Mouse (Mus musculus): ENCODE data around the gene Capn15. TPM values are rescaled to one million over a fixed set of nuclear protein-coding genes. Genes with fewer than 3 reads are reported as not detected.

Gene Capn15
- polyA plus RNA-seq, 1 experiment from 2014 or later = 25.7 TPM

DNA sequence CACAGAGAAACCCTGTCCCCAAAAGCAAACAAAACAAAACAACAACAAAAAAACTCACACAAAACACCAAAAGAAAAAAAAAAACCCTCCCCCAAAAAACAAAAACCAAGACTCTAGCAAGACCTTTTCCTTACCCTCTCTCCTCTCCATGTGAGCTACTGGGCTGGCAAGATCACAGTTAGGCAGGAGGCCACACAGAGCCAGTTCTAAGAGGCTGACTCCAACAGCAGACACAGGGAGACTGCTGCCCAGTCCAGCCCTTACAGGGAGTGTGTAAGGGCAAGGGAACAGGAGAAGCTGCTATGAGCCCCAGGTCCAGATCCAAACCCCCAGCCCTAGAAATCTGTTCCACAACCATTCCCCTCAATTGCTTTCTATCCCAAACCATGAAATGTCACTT lies 22.7 kb upstream of the Capn15 start:
- Histone ChIP-seq H3K4me2 (ENCODE audit: low read depth, severe bottlenecking) (no peak overlapping the region), H3K27ac (replicated peaks; ENCODE audit: low read depth, low read length) (no peak overlapping the region), H3K27me3 (ENCODE audit: control insufficient read depth, insufficient read depth, low read length) (no peaks in the 10 kb centered on the region), H3K36me3 (ENCODE audit: control insufficient read depth, insufficient read depth, low read length) (peaks cover 5% of the 10 kb centered on the region; the same call in 1 of the 2 replicates), H3K4me1 (ENCODE audit: control insufficient read depth, insufficient read depth, low read length) (no peaks in the 10 kb centered on the region), H3K9ac (ENCODE audit: low read length) (no peak overlapping the region), H3K9me3 (ENCODE audit: control insufficient read depth, low read length) (no peaks in the 10 kb centered on the region), H3K4me3 (ENCODE audit: low read depth, low read length) (no peak overlapping the region)
- DNase-seq (ENCODE audit: low spot score) = no peak
- no peak for ATAC-seq (ENCODE audit: insufficient number of reproducible peaks, low FRiP score, low TSS enrichment, low read depth)

DNA sequence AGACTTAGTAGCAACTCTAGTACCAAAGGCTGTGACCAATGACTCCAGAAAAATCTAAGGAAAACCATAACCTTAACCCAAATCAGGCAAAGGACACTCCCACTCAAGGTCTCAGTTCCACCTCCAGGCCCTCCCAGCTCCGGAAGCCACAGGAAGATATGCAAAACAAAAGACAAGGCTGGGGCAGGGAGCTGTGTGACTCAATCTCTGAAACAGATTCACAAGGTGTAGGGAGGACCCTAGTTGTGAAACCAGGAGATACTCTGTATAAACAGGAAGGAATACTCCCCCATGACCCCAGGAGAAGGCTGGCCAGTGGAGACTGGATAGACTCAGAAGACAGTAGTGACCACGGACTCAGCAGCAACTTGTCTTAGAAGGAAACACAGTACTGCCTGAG lies 22.1 kb upstream of the Capn15 start:
- H3K4me1 ChIP-seq (ENCODE audit: control insufficient read depth, insufficient read depth, low read length) = no peaks in the 10 kb centered on the region
- H3K27ac ChIP-seq (replicated peaks; ENCODE audit: low read depth, low read length) = no peak overlapping the region
- no peaks in the 10 kb centered on the region for H3K27me3 ChIP-seq (ENCODE audit: control insufficient read depth, insufficient read depth, low read length)
- H3K36me3 ChIP-seq (ENCODE audit: control insufficient read depth, insufficient read depth, low read length) = peaks cover 5% of the 10 kb centered on the region; the same call in 1 of the 2 replicates
- no peak overlapping the region for H3K4me2 ChIP-seq (ENCODE audit: low read depth, severe bottlenecking)
- no peaks in the 10 kb centered on the region for H3K9me3 ChIP-seq (ENCODE audit: control insufficient read depth, low read length)
- ATAC-seq (ENCODE audit: insufficient number of reproducible peaks, low FRiP score, low TSS enrichment, low read depth) (no peak), DNase-seq (ENCODE audit: low spot score) (no peak)
- 72% methylated on average over 2 of the region's 2 CpGs for WGBS
- no peak overlapping the region for H3K4me3 ChIP-seq (ENCODE audit: low read depth, low read length)
- H3K9ac ChIP-seq (ENCODE audit: low read length) = no peak overlapping the region

GRCm38 (mm10) chr17:26005731-26006450 lies 20.3 kb upstream of the Capn15 start:
- H3K9me3 ChIP-seq (ENCODE audit: control insufficient read depth, low read length) = no peaks in the 10 kb centered on the region
- 83% methylated on average over 10 of the region's 10 CpGs for WGBS
- no peak for DNase-seq (ENCODE audit: low spot score)
- ATAC-seq (ENCODE audit: insufficient number of reproducible peaks, low FRiP score, low TSS enrichment, low read depth) = no peak; the same call in 1 of the 2 replicates
- H3K27me3 ChIP-seq (ENCODE audit: control insufficient read depth, insufficient read depth, low read length) = no peaks in the 10 kb centered on the region
- peaks cover 5% of the 10 kb centered on the region; the same call in 1 of the 2 replicates for H3K36me3 ChIP-seq (ENCODE audit: control insufficient read depth, insufficient read depth, low read length)
- no peak overlapping the region for H3K9ac ChIP-seq (ENCODE audit: low read length)
- H3K27ac ChIP-seq (replicated peaks; ENCODE audit: low read depth, low read length) = no peak overlapping the region
- no peak overlapping the region for H3K4me2 ChIP-seq (ENCODE audit: low read depth, severe bottlenecking)
- H3K4me3 ChIP-seq (ENCODE audit: low read depth, low read length) = no peak overlapping the region
- no peaks in the 10 kb centered on the region for H3K4me1 ChIP-seq (ENCODE audit: control insufficient read depth, insufficient read depth, low read length)

- Histone ChIP-seq H3K27ac (replicated peaks; ENCODE audit: low read depth, low read length) (no peak overlapping the region), H3K27me3 (ENCODE audit: control insufficient read depth, insufficient read depth, low read length) (no peaks in the 10 kb centered on the region), H3K9me3 (ENCODE audit: control insufficient read depth, low read length) (no peaks in the 10 kb centered on the region), H3K9ac (ENCODE audit: low read length) (no peak overlapping the region), H3K4me1 (ENCODE audit: control insufficient read depth, insufficient read depth, low read length) (no peaks in the 10 kb centered on the region), H3K36me3 (ENCODE audit: control insufficient read depth, insufficient read depth, low read length) (peaks cover 5% of the 10 kb centered on the region; the same call in 1 of the 2 replicates), H3K4me3 (ENCODE audit: low read depth, low read length) (no peak overlapping the region), H3K4me2 (ENCODE audit: low read depth, severe bottlenecking) (no peak overlapping the region)
- 90% methylated on average over 15 of the region's 15 CpGs for WGBS
- DNase-seq (ENCODE audit: low spot score) (no peak), ATAC-seq (ENCODE audit: insufficient number of reproducible peaks, low FRiP score, low TSS enrichment, low read depth) (no peak)
These were observed 19.1 kb upstream of the Capn15 start for GRCm38 (mm10) chr17:26004711-26005110.

- Histone ChIP-seq H3K4me1 (ENCODE audit: control insufficient read depth, insufficient read depth, low read length) (no peaks in the 10 kb centered on the region), H3K9ac (ENCODE audit: low read length) (no peak overlapping the region), H3K27me3 (ENCODE audit: control insufficient read depth, insufficient read depth, low read length) (no peaks in the 10 kb centered on the region), H3K9me3 (ENCODE audit: control insufficient read depth, low read length) (no peaks in the 10 kb centered on the region), H3K4me3 (ENCODE audit: low read depth, low read length) (no peak overlapping the region), H3K27ac (replicated peaks; ENCODE audit: low read depth, low read length) (no peak overlapping the region), H3K4me2 (ENCODE audit: low read depth, severe bottlenecking) (no peak overlapping the region), H3K36me3 (ENCODE audit: control insufficient read depth, insufficient read depth, low read length) (peaks cover 5% of the 10 kb centered on the region; the same call in 1 of the 2 replicates)
- no peak for DNase-seq (ENCODE audit: low spot score)
- 95% methylated on average over 2 of the region's 2 CpGs for WGBS
- ATAC-seq (ENCODE audit: insufficient number of reproducible peaks, low FRiP score, low TSS enrichment, low read depth) = no peak
These were observed 18.3 kb upstream of the Capn15 start for GRCm38 (mm10) chr17:26003864-26004263.

DNA sequence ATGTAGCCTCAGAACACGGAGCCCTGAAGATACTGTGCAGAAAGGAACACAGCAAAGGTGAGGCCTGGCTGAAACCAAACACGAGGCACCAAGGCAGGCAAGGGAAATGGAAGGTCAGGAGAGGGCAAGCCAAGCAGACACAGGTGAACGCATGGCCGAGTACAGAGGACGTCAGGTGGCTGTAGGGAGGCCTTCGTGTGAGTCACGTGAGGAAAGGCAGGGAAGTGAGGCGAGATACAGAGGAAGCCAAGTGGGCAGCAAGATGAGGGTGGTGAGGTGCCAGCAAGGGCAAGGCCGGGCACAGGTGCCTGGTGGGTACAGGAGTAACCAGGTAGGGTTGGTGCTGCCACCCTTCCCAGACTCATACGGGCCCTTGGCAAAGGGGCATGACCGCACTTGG lies 12.8 kb upstream of the Capn15 start:
- 92% methylated on average over 11 of the region's 11 CpGs for WGBS
- Histone ChIP-seq H3K9me3 (ENCODE audit: control insufficient read depth, low read length) (no peaks in the 10 kb centered on the region), H3K27ac (replicated peaks; ENCODE audit: low read depth, low read length) (no peak overlapping the region), H3K4me3 (ENCODE audit: low read depth, low read length) (no peak overlapping the region), H3K36me3 (ENCODE audit: control insufficient read depth, insufficient read depth, low read length) (no peaks in the 10 kb centered on the region; the same call in 1 of the 2 replicates), H3K9ac (ENCODE audit: low read length) (no peak overlapping the region), H3K4me1 (ENCODE audit: control insufficient read depth, insufficient read depth, low read length) (no peaks in the 10 kb centered on the region), H3K4me2 (ENCODE audit: low read depth, severe bottlenecking) (no peak overlapping the region), H3K27me3 (ENCODE audit: control insufficient read depth, insufficient read depth, low read length) (no peaks in the 10 kb centered on the region)
- no peak for ATAC-seq (ENCODE audit: insufficient number of reproducible peaks, low FRiP score, low TSS enrichment, low read depth)
- no peak for DNase-seq (ENCODE audit: low spot score)

- Histone ChIP-seq H3K4me3 (ENCODE audit: low read depth, low read length) (no peak overlapping the region), H3K4me1 (ENCODE audit: control insufficient read depth, insufficient read depth, low read length) (no peaks in the 10 kb centered on the region), H3K27me3 (ENCODE audit: control insufficient read depth, insufficient read depth, low read length) (no peaks in the 10 kb centered on the region), H3K27ac (replicated peaks; ENCODE audit: low read depth, low read length) (no peak overlapping the region), H3K4me2 (ENCODE audit: low read depth, severe bottlenecking) (no peak overlapping the region), H3K36me3 (ENCODE audit: control insufficient read depth, insufficient read depth, low read length) (peaks cover 11% of the 10 kb centered on the region; the same call in 1 of the 2 replicates), H3K9ac (ENCODE audit: low read length) (no peak overlapping the region), H3K9me3 (ENCODE audit: control insufficient read depth, low read length) (no peaks in the 10 kb centered on the region)
- DNase-seq (ENCODE audit: low spot score) (no peak), ATAC-seq (ENCODE audit: insufficient number of reproducible peaks, low FRiP score, low TSS enrichment, low read depth) (no peak)
- WGBS = 89% methylated on average over 3 of the region's 3 CpGs
These were observed 7.9 kb upstream of the Capn15 start for GRCm38 (mm10) chr17:25993489-25993888.

- H3K9me3 ChIP-seq (ENCODE audit: control insufficient read depth, low read length) = no peaks in the 10 kb centered on the region
- no peaks in the 10 kb centered on the region for H3K27me3 ChIP-seq (ENCODE audit: control insufficient read depth, insufficient read depth, low read length)
- H3K36me3 ChIP-seq (ENCODE audit: control insufficient read depth, insufficient read depth, low read length) = peaks cover 11% of the 10 kb centered on the region; the same call in 1 of the 2 replicates
- no peak overlapping the region for H3K4me2 ChIP-seq (ENCODE audit: low read depth, severe bottlenecking)
- DNase-seq (ENCODE audit: low spot score) (no peak), ATAC-seq (ENCODE audit: insufficient number of reproducible peaks, low FRiP score, low TSS enrichment, low read depth) (no peak)
- H3K4me1 ChIP-seq (ENCODE audit: control insufficient read depth, insufficient read depth, low read length) = no peaks in the 10 kb centered on the region
- no peak overlapping the region for H3K9ac ChIP-seq (ENCODE audit: low read length)
- H3K27ac ChIP-seq (replicated peaks; ENCODE audit: low read depth, low read length) = no peak overlapping the region
- 92% methylated on average over 4 of the region's 4 CpGs for WGBS
- H3K4me3 ChIP-seq (ENCODE audit: low read depth, low read length) = no peak overlapping the region
These were observed 6.7 kb upstream of the Capn15 start for GRCm38 (mm10) chr17:25992274-25992673.

GRCm38 (mm10) chr17:25990331-25990730 lies 4.7 kb upstream of the Capn15 start:
- H3K4me2 ChIP-seq (ENCODE audit: low read depth, severe bottlenecking) = no peak overlapping the region
- DNase-seq (ENCODE audit: low spot score) (no peak), ATAC-seq (ENCODE audit: insufficient number of reproducible peaks, low FRiP score, low TSS enrichment, low read depth) (no peak)
- no peak overlapping the region for H3K27ac ChIP-seq (replicated peaks; ENCODE audit: low read depth, low read length)
- no peak overlapping the region for H3K4me3 ChIP-seq (ENCODE audit: low read depth, low read length)
- no peaks in the 10 kb centered on the region for H3K4me1 ChIP-seq (ENCODE audit: control insufficient read depth, insufficient read depth, low read length)
- 89% methylated on average over 5 of the region's 5 CpGs for WGBS
- peaks cover 11% of the 10 kb centered on the region; the same call in 1 of the 2 replicates for H3K36me3 ChIP-seq (ENCODE audit: control insufficient read depth, insufficient read depth, low read length)
- H3K9me3 ChIP-seq (ENCODE audit: control insufficient read depth, low read length) = no peaks in the 10 kb centered on the region
- no peak overlapping the region for H3K9ac ChIP-seq (ENCODE audit: low read length)
- H3K27me3 ChIP-seq (ENCODE audit: control insufficient read depth, insufficient read depth, low read length) = no peaks in the 10 kb centered on the region
